Mouse (Mus musculus) testis, postnatal 14 days (tissue): ENCODE data around the gene Ubtd2.
"Not testable (repeated sequence)": the region's sequence is repeated elsewhere in the genome, so short reads cannot be mapped to it uniquely, and the experiment has no call there.

ENCODE experiments used
- DNase-seq: peaks from one replicate; pipeline ENCODE4 v3.0.0; 2021; ENCODE audit warnings: low spot score

Ubtd2 gene

GRCm38 (mm10) chr11:32464282-32464681, 9.1 kb downstream of the Ubtd2 start:
- DNase-seq: no peak

GRCm38 (mm10) chr11:32471925-32472324, 16.8 kb downstream of the Ubtd2 start:
- no peak for DNase-seq

- DNase-seq: no peak
Measured at GRCm38 (mm10) chr11:32474725-32475124, 19.6 kb downstream of the Ubtd2 start.

- no peak for DNase-seq
Measured at GRCm38 (mm10) chr11:32475487-32476236, 20.5 kb downstream of the Ubtd2 start.

- DNase-seq: no peak
Measured at GRCm38 (mm10) chr11:32481525-32481924, 26.4 kb downstream of the Ubtd2 start.

- DNase-seq: no peak
Measured at GRCm38 (mm10) chr11:32485290-32485689, 30.1 kb downstream of the Ubtd2 start.

GRCm38 (mm10) chr11:32486621-32487020, 31.5 kb downstream of the Ubtd2 start:
- DNase-seq: no peak

- DNase-seq: no peak
Measured at GRCm38 (mm10) chr11:32487501-32487900, 32.3 kb downstream of the Ubtd2 start.

GRCm38 (mm10) chr11:32488344-32488743, 33.2 kb downstream of the Ubtd2 start:
- no peak for DNase-seq

GRCm38 (mm10) chr11:32488808-32489670, 33.9 kb downstream of the Ubtd2 start:
- no peak for DNase-seq

GRCm38 (mm10) chr11:32491079-32491478, 35.9 kb downstream of the Ubtd2 start:
- no peak for DNase-seq

- DNase-seq: no peak
Measured at GRCm38 (mm10) chr11:32493312-32493711, 38.1 kb downstream of the Ubtd2 start.

- no peak for DNase-seq
Measured at GRCm38 (mm10) chr11:32495283-32495682, 40.1 kb downstream of the Ubtd2 start.

- peak; percentile 31 for DNase-seq
Measured at GRCm38 (mm10) chr11:32498757-32499535, 43.8 kb downstream of the Ubtd2 start.

GRCm38 (mm10) chr11:32499931-32500330, 44.8 kb downstream of the Ubtd2 start:
- DNase-seq: no peak

GRCm38 (mm10) chr11:32503711-32504110, 48.5 kb downstream of the Ubtd2 start:
- no peak for DNase-seq

GRCm38 (mm10) chr11:32505091-32505739, 50.0 kb downstream of the Ubtd2 start:
- no peak for DNase-seq

GRCm38 (mm10) chr11:32510930-32511329, 55.8 kb downstream of the Ubtd2 start:
- DNase-seq: no peak

GRCm38 (mm10) chr11:32514853-32515252, 59.7 kb downstream of the Ubtd2 start:
- DNase-seq: not testable (repeated sequence)

- no peak for DNase-seq
Measured at GRCm38 (mm10) chr11:32516091-32516490, 60.9 kb downstream of the Ubtd2 start.

GRCm38 (mm10) chr11:32516916-32517712, 61.9 kb downstream of the Ubtd2 start:
- DNase-seq: no peak
